Mouse (Mus musculus) erythroblast, embryonic 14.5 days (primary cell): ENCODE measurements at regions not wholly inside any gene's neighbourhood (a gene's known extent, or its start where the extent isn't known, plus 50 kb on each side); places are given as distances from the start of the nearest gene placed in this dataset.

Experiments
- GATA1 ChIP-seq: IDR thresholded peaks from 2 replicates; pipeline ENCODE4 v1.6.1; 2012; ENCODE audit warnings: low read length, inconsistent platforms, mixed read lengths
- TAL1 ChIP-seq: IDR thresholded peaks from 3 replicates; pipeline ENCODE4 v1.6.1; 2012; ENCODE audit warnings: low read length, inconsistent platforms, mixed read lengths

GRCm38 (mm10) chr13:119275500-119275899 lies 152.9 kb upstream of the Paip1 start:
- TF ChIP-seq TAL1 = no peak
- TF ChIP-seq GATA1 = no peak
